Mouse (Mus musculus) cerebellum, adult 2 months (tissue): Measurements from ENCODE around the gene Toe1.

Experiments
- CTCF ChIP-seq: fragments of 200-500 bp; IDR thresholded peaks from 2 replicates; pipeline ENCODE4 v1.5.1; 2011; ENCODE audit warnings: low read depth, mild to moderate bottlenecking, control low read depth, low read length, moderate library complexity, borderline replicate concordance; ENCODE audit not compliant: insufficient read depth
- POLR2A ChIP-seq: fragments of 200-500 bp; IDR thresholded peaks from 2 replicates; pipeline ENCODE4 v1.6.1; 2011; ENCODE audit warnings: low read length, control low read depth, borderline replicate concordance; ENCODE audit not compliant: insufficient read depth

GRCm38 (mm10) chr4:116811012-116811411, 3.6 kb upstream of the Toe1 start:
- no peak for TF ChIP-seq CTCF
- TF ChIP-seq POLR2A, result no peak
